Mouse (Mus musculus) embryonic facial prominence, embryonic 13.5 days (tissue): ENCODE measurements around the gene Gm20914. TPM values are rescaled to one million over a fixed set of nuclear protein-coding genes. Genes with fewer than 3 reads are reported as not detected.
"Not testable (repeated sequence)": the region's sequence is repeated elsewhere in the genome, so short reads cannot be mapped to it uniquely, and the experiment has no call there.

Experiments used
- ATAC-seq: fragments of 200-750 bp; cut with Nextera tagmentation; 2 replicates; pipeline ENCODE4 v1.8.0; 2017; ENCODE audit warnings: low read depth; ENCODE audit not compliant: insufficient number of reproducible peaks, insufficient read depth, low FRiP score, low TSS enrichment
- H3K27ac ChIP-seq: fragments of 300-500 bp; sonication (generic); 2 replicates; pipeline ENCODE4 v1.5.1; 2015; ENCODE audit warnings: moderate library complexity, mild to moderate bottlenecking, inconsistent platforms
- H3K27me3 ChIP-seq: fragments of 300-500 bp; sonication (generic); 2 replicates; pipeline ENCODE4 v1.6.1; 2015; ENCODE audit warnings: mild to moderate bottlenecking, inconsistent platforms
- H3K36me3 ChIP-seq: fragments of 300-500 bp; sonication (generic); 2 replicates; pipeline ENCODE4 v1.6.1; 2015; ENCODE audit warnings: mild to moderate bottlenecking, inconsistent platforms
- H3K4me1 ChIP-seq: fragments of 300-500 bp; sonication (generic); 2 replicates; pipeline ENCODE4 v1.6.1; 2015; ENCODE audit warnings: inconsistent platforms
- H3K4me2 ChIP-seq: fragments of 300-500 bp; sonication (generic); 2 replicates; pipeline ENCODE4 v1.6.1; 2015; ENCODE audit warnings: moderate library complexity, mild to moderate bottlenecking, inconsistent platforms
- H3K4me3 ChIP-seq: fragments of 300-500 bp; sonication (generic); 2 replicates; pipeline ENCODE4 v1.5.1; 2015; ENCODE audit warnings: mild to moderate bottlenecking, inconsistent platforms
- H3K9ac ChIP-seq: fragments of 300-500 bp; sonication (generic); 2 replicates; pipeline ENCODE4 v1.6.1; 2015; ENCODE audit warnings: mild to moderate bottlenecking, inconsistent platforms
- H3K9me3 ChIP-seq: fragments of 300-500 bp; sonication (generic); 2 replicates; pipeline ENCODE4 v1.6.1; 2016; ENCODE audit warnings: inconsistent platforms
- WGBS: fragments of 180-500 bp; shearing (Covaris S2); methylation state at CpG from one replicate; pipeline ENCODE4 v1.1.7; 2015; ENCODE audit warnings: mixed read lengths; 5-methylcytosine and 5-hydroxymethylcytosine counted together
- polyA plus RNA-seq: library from polyadenylated mRNA; unstranded; fragments of >200 nt; fragmentation: Nextera tagmentation; extraction: Ambion mirVana; gene quantifications from 2 replicates; pipeline ENCODE4 v1.2.1, GENCODE M21; 2015

The Gm20914 gene
- not detected in 2 replicates for polyA plus RNA-seq

DNA sequence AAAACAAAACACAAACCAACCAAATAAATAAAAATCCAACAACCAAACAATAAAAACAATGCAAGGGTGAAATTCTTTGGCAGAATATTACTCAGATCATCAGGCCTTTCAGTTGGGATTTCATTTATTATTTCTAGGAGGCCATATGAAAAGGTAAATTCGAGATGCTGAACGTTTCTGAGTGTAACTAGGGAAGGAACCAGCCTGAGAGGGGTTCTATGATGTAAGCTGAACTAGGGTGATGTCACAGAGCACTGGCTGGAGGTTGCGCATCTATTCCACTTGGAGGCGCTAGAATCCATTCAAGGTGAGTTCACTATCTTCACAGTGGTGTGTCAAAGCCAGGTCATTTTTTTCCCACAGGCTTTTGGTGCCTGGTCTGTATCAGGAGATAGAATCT, at the start of gene Gm20914:
Gm20914 (plus strand) TSS at position 301 of the 400 bp plus-strand sequence.
- not testable (repeated sequence) for H3K36me3 ChIP-seq, H3K9me3 ChIP-seq, H3K4me3 ChIP-seq, H3K27ac ChIP-seq, H3K4me1 ChIP-seq, ATAC-seq, H3K9ac ChIP-seq, H3K4me2 ChIP-seq, H3K27me3 ChIP-seq
- no CpG with 5 or more reads among the region's 4 CpGs for WGBS

Other genes starting within 250 kb of the Gm20914 start
- gene Gm21854, start 69.0 kb upstream of the Gm20914 start, polyA plus RNA-seq, result not detected in 2 replicates
- gene Gm28171, start 67.4 kb downstream of the Gm20914 start, polyA plus RNA-seq, result not detected in 2 replicates
- gene Gm21778, start 216.5 kb downstream of the Gm20914 start, polyA plus RNA-seq, result not detected in 2 replicates